Mouse (Mus musculus) kidney, postnatal 14 days (tissue): ENCODE measurements around the gene Fpr1.
A peak's percentile ranks its signal among the peaks of the same experiment; 100 is the strongest.
"Not testable (repeated sequence)": the region's sequence is repeated elsewhere in the genome, so short reads cannot be mapped to it uniquely, and the experiment has no call there.

Source experiments
- DNase-seq: peaks from one replicate; pipeline ENCODE4 v3.0.0; 2022; ENCODE audit warnings: mixed read lengths

Fpr1 gene

GRCm38 (mm10) chr17:17883840-17884239, at the start of gene Fpr1:
TSS of gene Fpr1 (minus strand) at chr17:17883940.
- no peak for DNase-seq

GRCm38 (mm10) chr17:17917782-17918181, 34.0 kb upstream of the Fpr1 start:
- DNase-seq = no peak

- no peak for DNase-seq
These were observed 33.6 kb upstream of the Fpr1 start for GRCm38 (mm10) chr17:17917376-17917775.

GRCm38 (mm10) chr17:17912618-17913017, 28.9 kb upstream of the Fpr1 start:
- not testable (repeated sequence) for DNase-seq

- peak; percentile 83 for DNase-seq
These were observed 26.1 kb upstream of the Fpr1 start for GRCm38 (mm10) chr17:17909636-17910421.

- DNase-seq = no peak
These were observed 17.0 kb upstream of the Fpr1 start for GRCm38 (mm10) chr17:17900768-17901167.

- no peak for DNase-seq
These were observed 15.5 kb upstream of the Fpr1 start for GRCm38 (mm10) chr17:17899268-17899667.

GRCm38 (mm10) chr17:17896039-17896438, 12.3 kb upstream of the Fpr1 start:
- DNase-seq = peak; percentile 37

GRCm38 (mm10) chr17:17889732-17890425, 6.1 kb upstream of the Fpr1 start:
- no peak for DNase-seq

GRCm38 (mm10) chr17:17887774-17888248, 4.1 kb upstream of the Fpr1 start, which contains the start of the genes Fpr2 and Fpr3:
TSS of gene Fpr2 (plus strand) at chr17:17887824.
TSS of gene Fpr3 (plus strand) at chr17:17887852.
- no peak for DNase-seq

GRCm38 (mm10) chr17:17882672-17883071, 1.1 kb downstream of the Fpr1 start:
- DNase-seq = no peak

- DNase-seq = no peak
These were observed 4.4 kb downstream of the Fpr1 start for GRCm38 (mm10) chr17:17879347-17879746.

- no peak for DNase-seq
These were observed 12.0 kb downstream of the Fpr1 start for GRCm38 (mm10) chr17:17871697-17872096.

GRCm38 (mm10) chr17:17870892-17871550, 12.7 kb downstream of the Fpr1 start:
- DNase-seq = no peak

- no peak for DNase-seq
These were observed 16.8 kb downstream of the Fpr1 start for GRCm38 (mm10) chr17:17866801-17867469.

- DNase-seq = no peak
These were observed 18.6 kb downstream of the Fpr1 start for GRCm38 (mm10) chr17:17865168-17865567.

- no peak for DNase-seq
These were observed 21.4 kb downstream of the Fpr1 start for GRCm38 (mm10) chr17:17862360-17862759.

GRCm38 (mm10) chr17:17860110-17860509, 23.6 kb downstream of the Fpr1 start:
- DNase-seq = no peak

GRCm38 (mm10) chr17:17857446-17857845, 26.3 kb downstream of the Fpr1 start:
- DNase-seq = no peak

- no peak for DNase-seq
These were observed 27.1 kb downstream of the Fpr1 start for GRCm38 (mm10) chr17:17856612-17857011.

GRCm38 (mm10) chr17:17855064-17855838, 28.5 kb downstream of the Fpr1 start, which contains the start of gene Has1:
TSS of gene Has1 (minus strand) at chr17:17855205.
- no peak for DNase-seq
